Mouse (Mus musculus) hindbrain, embryonic 15.5 days (tissue): ENCODE measurements at regions not wholly inside any gene's neighbourhood (a gene's known extent, or its start where the extent isn't known, plus 50 kb on each side); places are given as distances from the start of the nearest gene placed in this dataset.
"Not testable (repeated sequence)": the region's sequence is repeated elsewhere in the genome, so short reads cannot be mapped to it uniquely, and the experiment has no call there.

ENCODE experiments used
- ATAC-seq: fragments of 200-750 bp; cut with Nextera tagmentation; 2 replicates; pipeline ENCODE4 v1.8.0; 2017; ENCODE audit warnings: low read depth, moderate number of reproducible peaks, moderate TSS enrichment; ENCODE audit not compliant: low FRiP score
- H3K27ac ChIP-seq: fragments of 300-500 bp; sonication (generic); replicated peaks from 2 replicates; pipeline ENCODE4 v1.5.1; 2015; ENCODE audit warnings: mild to moderate bottlenecking, inconsistent platforms
- H3K27me3 ChIP-seq: fragments of 300-500 bp; sonication (generic); 2 replicates; pipeline ENCODE4 v1.6.1; 2015; ENCODE audit warnings: control low read depth, inconsistent platforms
- H3K36me3 ChIP-seq: fragments of 300-500 bp; sonication (generic); 2 replicates; pipeline ENCODE4 v1.6.1; 2015; ENCODE audit warnings: control low read depth, inconsistent platforms
- H3K4me1 ChIP-seq: fragments of 300-500 bp; sonication (generic); replicated peaks from 2 replicates; pipeline ENCODE4 v1.6.1; 2015; ENCODE audit warnings: control low read depth, inconsistent platforms
- H3K4me2 ChIP-seq: fragments of 300-500 bp; sonication (generic); 2 replicates; pipeline ENCODE4 v1.6.1; 2015; ENCODE audit warnings: moderate library complexity, mild to moderate bottlenecking, inconsistent platforms
- H3K4me3 ChIP-seq: fragments of 300-500 bp; sonication (generic); 2 replicates; pipeline ENCODE4 v1.5.1; 2015; ENCODE audit warnings: mild to moderate bottlenecking, inconsistent platforms
- H3K9ac ChIP-seq: fragments of 300-500 bp; sonication (generic); 2 replicates; pipeline ENCODE4 v1.6.1; 2015; ENCODE audit warnings: inconsistent platforms
- H3K9me3 ChIP-seq: fragments of 300-500 bp; sonication (generic); 2 replicates; pipeline ENCODE4 v1.6.1; 2016; ENCODE audit warnings: control low read depth, inconsistent platforms
- WGBS: fragments of 180-500 bp; shearing (Covaris S2); methylation state at CpG from one replicate; pipeline ENCODE4 v1.1.7; 2015; 5-methylcytosine and 5-hydroxymethylcytosine counted together

DNA sequence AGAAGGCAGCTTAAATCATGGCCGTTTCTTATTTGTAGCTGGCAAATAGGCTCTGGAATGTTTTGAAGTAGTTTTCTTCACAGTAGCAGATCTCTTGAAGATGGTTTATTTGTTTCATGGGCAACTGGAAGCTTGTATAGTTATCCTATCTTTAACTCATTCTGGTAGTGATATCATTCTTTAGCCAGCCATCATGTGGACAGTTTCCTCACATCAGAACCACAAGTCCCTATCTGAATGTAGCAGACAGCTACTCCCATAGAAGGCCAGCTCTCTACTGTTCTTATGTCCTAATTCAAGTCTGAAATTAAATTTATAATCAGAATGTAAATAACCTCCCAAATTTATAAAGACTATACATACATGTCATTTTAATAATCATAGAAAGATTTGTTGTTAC is 253.8 kb upstream of the Sdr16c6 start:
- Histone ChIP-seq H3K4me1 (no peaks in the 10 kb centered on the region), H3K27me3 (no peaks in the 10 kb centered on the region), H3K27ac (no peak overlapping the region), H3K36me3 (no peaks in the 10 kb centered on the region), H3K9ac (no peak overlapping the region), H3K9me3 (0 out of 2 replicates have a peak, but pooled peaks cover 2% of the 10 kb centered on the region), H3K4me3 (no peak overlapping the region), H3K4me2 (no peak overlapping the region)
- 90% methylated on average over 1 of the region's 1 CpGs for WGBS
- ATAC-seq: no peak

DNA sequence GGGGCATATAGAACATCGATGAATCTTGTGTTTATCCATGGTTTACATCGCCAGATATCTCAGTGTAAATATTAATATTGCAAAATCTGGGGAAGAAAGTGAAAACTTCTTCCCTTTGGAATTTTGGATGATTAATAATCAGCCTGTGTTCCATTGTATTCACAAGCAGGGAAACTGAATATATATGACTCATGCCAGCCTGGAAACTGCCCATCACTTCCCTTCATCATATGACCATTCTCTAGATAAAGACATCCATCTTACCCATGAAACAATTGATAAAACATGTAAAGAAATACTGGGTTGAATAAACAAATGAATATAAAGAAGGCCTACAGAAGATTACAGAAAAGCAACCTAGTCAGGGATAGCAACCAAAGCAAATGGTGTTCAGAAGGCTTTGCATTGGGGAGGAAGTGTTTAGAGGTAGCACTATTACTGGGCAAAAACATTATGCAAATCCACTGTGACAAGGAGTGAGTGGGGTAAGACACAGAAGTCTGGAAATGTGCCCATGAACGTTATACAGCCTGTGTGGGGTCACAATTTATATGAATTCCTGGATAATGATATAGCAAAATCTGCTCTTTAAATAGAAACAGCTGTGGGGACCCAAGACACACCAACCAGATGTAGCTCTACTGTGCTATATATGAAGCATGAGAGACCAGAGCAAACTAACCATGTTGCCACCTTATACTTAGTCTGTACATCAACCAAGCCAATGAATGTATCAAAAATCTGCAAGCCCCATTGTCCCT is 238.5 kb upstream of the Sdr16c6 start:
- Histone ChIP-seq H3K9ac (no peak overlapping the region), H3K36me3 (no peaks in the 10 kb centered on the region), H3K27ac (no peak overlapping the region), H3K27me3 (no peaks in the 10 kb centered on the region), H3K4me1 (no peaks in the 10 kb centered on the region), H3K4me2 (no peak overlapping the region), H3K4me3 (no peak overlapping the region), H3K9me3 (no peaks in the 10 kb centered on the region)
- ATAC-seq: no peak
- WGBS: 82% methylated on average over 3 of the region's 3 CpGs

DNA sequence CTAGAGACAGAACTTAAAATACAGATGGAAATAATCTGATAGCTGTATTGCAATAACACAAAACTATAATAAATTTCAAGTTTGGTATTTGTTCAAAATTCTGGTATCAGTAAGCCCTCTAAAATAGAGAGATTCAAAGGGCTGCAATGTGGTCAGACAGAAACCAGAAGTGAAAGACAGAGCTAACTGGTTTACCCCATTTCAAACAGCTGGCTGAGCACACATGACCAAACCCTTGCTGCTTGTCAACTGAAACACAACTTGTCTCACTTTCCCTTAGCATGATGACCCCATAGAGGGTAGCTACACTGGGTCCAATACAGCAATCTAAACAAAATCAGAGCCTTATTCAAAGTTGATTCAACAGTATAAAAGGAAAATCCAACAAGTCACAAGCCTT is 234.2 kb upstream of the Sdr16c6 start:
- Histone ChIP-seq H3K36me3 (no peaks in the 10 kb centered on the region), H3K27ac (no peak overlapping the region), H3K27me3 (no peaks in the 10 kb centered on the region), H3K9ac (no peak overlapping the region), H3K9me3 (no peaks in the 10 kb centered on the region), H3K4me3 (no peak overlapping the region), H3K4me2 (no peak overlapping the region), H3K4me1 (no peaks in the 10 kb centered on the region)
- no peak for ATAC-seq

DNA sequence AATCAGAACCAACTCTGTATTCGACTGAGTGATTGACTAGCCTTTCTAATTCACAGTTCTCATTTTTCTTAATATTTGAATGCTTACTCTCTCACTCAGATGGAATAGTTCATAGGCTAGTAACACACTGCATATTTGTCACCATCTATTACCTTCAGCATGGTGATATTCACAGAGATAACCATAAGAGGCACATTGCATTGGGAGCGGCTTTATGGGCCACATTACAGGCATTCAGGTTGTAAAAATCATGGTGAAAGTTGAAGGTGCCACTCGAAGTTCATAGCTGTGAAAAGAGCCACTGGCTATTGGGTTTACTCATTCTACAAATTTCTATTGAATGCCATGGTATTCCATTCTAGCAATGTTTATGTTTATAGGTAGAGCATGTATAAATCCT is 229.6 kb upstream of the Sdr16c6 start:
- Histone ChIP-seq H3K4me3 (no peak overlapping the region), H3K36me3 (no peaks in the 10 kb centered on the region), H3K9ac (no peak overlapping the region), H3K27ac (no peak overlapping the region), H3K27me3 (no peaks in the 10 kb centered on the region), H3K4me1 (no peaks in the 10 kb centered on the region), H3K9me3 (no peaks in the 10 kb centered on the region), H3K4me2 (no peak overlapping the region)
- 81% methylated on average over 3 of the region's 3 CpGs for WGBS
- no peak for ATAC-seq

DNA sequence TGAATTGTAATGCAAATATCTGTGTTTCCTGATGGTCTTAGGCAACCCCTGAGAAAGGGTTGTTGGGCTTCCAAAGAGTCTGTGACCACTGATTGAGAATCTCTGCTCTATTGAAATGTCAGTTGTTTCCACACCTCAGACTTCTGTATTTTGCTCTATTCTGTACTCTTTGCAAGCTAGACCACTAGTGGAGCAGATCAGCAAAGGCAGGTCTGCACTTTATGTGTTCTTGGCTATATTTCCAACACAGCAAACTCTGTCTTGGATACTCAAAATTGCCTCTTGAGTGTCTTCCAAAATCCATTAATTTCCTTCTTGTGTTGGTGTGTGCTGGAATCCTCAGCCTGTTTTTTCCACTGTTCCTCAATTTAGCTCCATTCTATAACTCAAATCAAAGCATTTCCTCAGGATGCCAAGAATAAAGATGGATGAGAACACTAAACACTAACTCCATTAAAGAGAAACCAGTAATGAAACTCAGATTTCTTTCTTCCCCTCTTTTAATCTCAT is 228.5 kb upstream of the Sdr16c6 start:
- H3K9me3 ChIP-seq: no peaks in the 10 kb centered on the region
- no peak overlapping the region for H3K9ac ChIP-seq
- H3K4me1 ChIP-seq: no peaks in the 10 kb centered on the region
- H3K27me3 ChIP-seq: no peaks in the 10 kb centered on the region
- H3K36me3 ChIP-seq: no peaks in the 10 kb centered on the region
- H3K27ac ChIP-seq: no peak overlapping the region
- no peak overlapping the region for H3K4me2 ChIP-seq
- H3K4me3 ChIP-seq: no peak overlapping the region
- no peak for ATAC-seq

DNA sequence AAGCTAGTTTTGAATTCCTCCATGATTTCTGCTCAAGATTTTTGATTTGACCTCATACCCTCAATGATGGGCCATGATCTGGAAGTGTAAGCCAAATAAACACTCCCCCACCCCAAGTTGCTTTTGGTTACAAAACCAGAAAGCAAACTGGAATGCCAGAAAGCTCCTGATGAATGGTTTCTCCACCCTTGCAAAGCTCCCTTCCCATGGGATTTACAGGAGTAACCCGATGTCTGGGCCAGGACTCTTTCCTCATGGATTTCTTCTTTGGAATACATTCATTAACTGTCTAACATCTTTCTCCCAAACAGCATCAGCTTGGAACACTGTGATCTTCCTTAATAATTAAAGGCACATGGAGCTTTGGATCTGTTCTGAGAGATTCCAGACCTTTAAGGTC is 227.3 kb upstream of the Sdr16c6 start:
- Histone ChIP-seq H3K4me3 (no peak overlapping the region), H3K4me2 (no peak overlapping the region)
- WGBS: 84% methylated on average over 1 of the region's 1 CpGs

DNA sequence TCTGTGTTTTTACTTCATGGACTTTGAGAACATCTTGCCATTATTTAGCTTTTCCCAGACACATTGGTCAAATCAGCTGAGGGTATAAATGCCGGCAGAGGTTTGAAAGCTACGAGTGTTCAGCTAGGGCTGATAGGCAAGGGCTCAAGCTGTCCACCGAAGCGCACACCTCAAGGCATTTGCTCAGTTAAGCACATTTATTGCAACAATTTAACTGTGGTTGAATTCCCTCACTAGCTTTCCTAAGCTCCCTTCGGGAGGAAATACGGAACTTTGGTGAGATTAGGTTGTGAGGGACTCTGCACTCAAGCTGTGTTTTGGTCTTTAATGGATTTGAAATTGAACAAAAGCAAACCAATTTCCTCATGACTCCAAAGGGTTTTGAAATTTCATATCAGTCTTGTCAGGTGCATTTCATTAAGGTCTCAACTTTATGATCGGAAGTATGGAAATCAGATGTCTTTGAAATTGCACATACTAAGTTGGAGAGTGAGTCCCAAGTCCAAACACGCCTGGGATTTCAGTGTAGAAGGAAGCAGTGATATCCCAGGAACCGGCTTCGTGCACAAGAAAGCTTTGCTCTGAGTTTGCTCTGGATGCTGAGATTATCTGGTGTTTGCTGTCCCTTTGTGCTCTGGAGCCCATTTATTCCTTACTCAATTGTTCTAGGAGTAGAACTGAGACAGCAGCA is 223.0 kb upstream of the Sdr16c6 start:
- no peaks in the 10 kb centered on the region for H3K9me3 ChIP-seq
- H3K9ac ChIP-seq: no peak overlapping the region
- H3K4me3 ChIP-seq: no peak overlapping the region
- no peak overlapping the region for H3K4me2 ChIP-seq
- H3K27me3 ChIP-seq: no peaks in the 10 kb centered on the region
- 79% methylated on average over 10 of the region's 10 CpGs for WGBS
- no peak for ATAC-seq
- no peaks in the 10 kb centered on the region for H3K36me3 ChIP-seq
- H3K27ac ChIP-seq: no peak overlapping the region
- H3K4me1 ChIP-seq: no peaks in the 10 kb centered on the region

More for the DNA sequence above, 227.3 kb upstream of the Sdr16c6 start:
- Histone ChIP-seq H3K36me3 (no peaks in the 10 kb centered on the region), H3K9ac (no peak overlapping the region), H3K9me3 (no peaks in the 10 kb centered on the region), H3K4me1 (no peaks in the 10 kb centered on the region), H3K27ac (no peak overlapping the region), H3K27me3 (no peaks in the 10 kb centered on the region)
- ATAC-seq: no peak

DNA sequence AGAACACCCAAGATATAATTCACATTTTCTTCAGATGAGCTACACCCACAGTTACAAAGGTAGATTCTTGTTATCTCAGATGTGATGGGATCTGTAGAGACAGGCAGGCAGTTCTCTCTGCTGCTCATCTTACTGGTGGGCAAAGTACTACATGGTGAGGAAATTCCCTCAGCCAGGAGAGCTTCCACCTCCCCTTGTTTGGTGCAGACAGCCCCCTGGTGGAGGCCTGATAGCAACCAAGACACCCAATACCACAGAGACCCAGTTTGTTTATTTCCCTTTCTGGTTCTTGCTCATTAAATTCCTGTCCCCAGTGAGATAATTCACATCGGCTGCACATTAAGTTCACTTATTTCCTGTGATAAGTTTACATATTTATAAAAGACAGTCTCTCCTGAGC is 222.3 kb upstream of the Sdr16c6 start:
- 68% methylated on average over 1 of the region's 1 CpGs for WGBS
- no peaks in the 10 kb centered on the region for H3K36me3 ChIP-seq
- no peaks in the 10 kb centered on the region for H3K4me1 ChIP-seq
- no peak for ATAC-seq
- H3K4me3 ChIP-seq: no peak overlapping the region
- H3K27me3 ChIP-seq: no peaks in the 10 kb centered on the region
- no peaks in the 10 kb centered on the region for H3K9me3 ChIP-seq
- no peak overlapping the region for H3K27ac ChIP-seq
- no peak overlapping the region for H3K9ac ChIP-seq
- H3K4me2 ChIP-seq: no peak overlapping the region

DNA sequence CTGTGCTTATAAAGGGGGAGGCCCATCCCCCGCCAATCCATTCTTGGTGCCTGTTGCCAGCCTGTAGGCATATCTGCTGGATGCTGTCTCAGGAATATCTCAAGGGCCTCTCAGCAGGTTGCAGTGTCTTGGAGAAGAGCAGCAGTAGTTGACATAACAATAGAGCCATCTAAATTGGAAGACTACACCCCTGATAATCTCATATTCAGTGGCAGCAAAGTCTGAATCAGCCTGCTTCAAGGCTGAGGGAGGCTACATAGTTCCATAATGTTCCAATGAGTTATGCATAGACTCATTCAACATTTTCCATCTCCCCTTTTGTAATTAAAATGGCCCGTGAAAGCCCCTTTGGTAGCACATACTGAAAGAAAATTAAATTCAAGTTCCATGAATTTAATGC is 172.3 kb upstream of the Sdr16c6 start:
- H3K9ac ChIP-seq: no peak overlapping the region
- no peak for ATAC-seq
- no peaks in the 10 kb centered on the region for H3K36me3 ChIP-seq
- no peaks in the 10 kb centered on the region for H3K27me3 ChIP-seq
- no peak overlapping the region for H3K4me2 ChIP-seq
- 83% methylated on average over 2 of the region's 2 CpGs for WGBS
- H3K27ac ChIP-seq: no peak overlapping the region
- H3K4me1 ChIP-seq: no peaks in the 10 kb centered on the region
- H3K4me3 ChIP-seq: no peak overlapping the region
- no peaks in the 10 kb centered on the region for H3K9me3 ChIP-seq

DNA sequence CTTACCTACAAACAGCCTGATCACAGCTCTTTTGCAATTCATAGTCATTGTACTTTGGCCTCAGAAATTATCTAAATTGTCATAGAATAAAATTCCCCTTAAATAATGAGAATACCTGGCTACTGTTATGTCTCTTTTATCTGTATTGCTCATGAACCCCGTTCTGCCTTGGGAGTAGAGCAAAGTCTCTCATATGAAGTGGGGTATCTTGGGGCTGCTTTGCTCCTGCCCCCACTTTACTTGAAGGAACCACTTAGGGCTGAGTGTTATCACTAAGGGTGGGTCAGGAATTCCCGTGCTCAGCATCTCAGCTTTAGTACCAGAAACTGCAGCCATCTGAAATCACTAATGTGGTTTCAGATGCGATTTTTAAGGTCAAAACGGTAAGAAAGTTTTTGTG is 170.3 kb upstream of the Sdr16c6 start:
- no peaks in the 10 kb centered on the region for H3K27me3 ChIP-seq
- no peaks in the 10 kb centered on the region for H3K36me3 ChIP-seq
- ATAC-seq: no peak
- no peaks in the 10 kb centered on the region for H3K4me1 ChIP-seq
- no peak overlapping the region for H3K4me2 ChIP-seq
- H3K27ac ChIP-seq: no peak overlapping the region
- WGBS: 78% methylated on average over 4 of the region's 4 CpGs
- H3K9me3 ChIP-seq: no peaks in the 10 kb centered on the region
- H3K4me3 ChIP-seq: no peak overlapping the region
- no peak overlapping the region for H3K9ac ChIP-seq

DNA sequence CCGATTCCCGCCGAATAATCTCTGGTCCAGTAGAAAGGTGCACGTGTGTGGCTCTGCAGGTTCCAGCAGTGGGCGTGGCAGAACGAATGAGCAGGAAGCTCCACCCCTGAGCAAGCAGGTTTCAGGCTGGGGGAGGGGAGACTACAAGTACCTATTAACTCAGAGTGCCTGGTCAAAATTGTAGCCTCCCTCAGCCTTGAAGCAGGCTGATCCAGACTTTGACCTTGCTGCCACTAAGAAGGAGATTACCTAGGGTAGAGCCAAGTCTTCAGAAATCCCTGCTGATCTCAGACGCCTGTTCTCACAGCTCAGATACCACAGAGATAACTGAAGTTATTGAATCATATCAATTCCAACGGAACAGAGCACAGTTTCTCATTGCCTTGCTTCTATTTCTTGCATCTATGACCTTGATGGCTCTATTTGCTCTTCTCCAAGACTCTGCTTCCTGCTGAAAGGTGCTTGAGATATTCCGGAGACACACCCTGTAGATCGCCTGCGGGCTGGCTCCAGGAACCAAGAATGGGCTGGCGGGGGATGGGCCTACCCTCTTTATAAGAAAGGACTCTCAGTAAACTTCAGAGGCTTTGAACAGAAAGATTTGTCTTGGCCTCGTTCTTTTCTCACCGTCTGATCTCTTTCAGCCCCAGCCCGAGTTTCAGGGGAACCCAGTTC is 165.1 kb upstream of the Sdr16c6 start:
- not testable (repeated sequence) for H3K9me3 ChIP-seq, H3K9ac ChIP-seq, H3K4me2 ChIP-seq, ATAC-seq, H3K4me1 ChIP-seq, H3K36me3 ChIP-seq, H3K27me3 ChIP-seq, H3K27ac ChIP-seq, H3K4me3 ChIP-seq
- WGBS: 88% methylated on average over 15 of the region's 15 CpGs

DNA sequence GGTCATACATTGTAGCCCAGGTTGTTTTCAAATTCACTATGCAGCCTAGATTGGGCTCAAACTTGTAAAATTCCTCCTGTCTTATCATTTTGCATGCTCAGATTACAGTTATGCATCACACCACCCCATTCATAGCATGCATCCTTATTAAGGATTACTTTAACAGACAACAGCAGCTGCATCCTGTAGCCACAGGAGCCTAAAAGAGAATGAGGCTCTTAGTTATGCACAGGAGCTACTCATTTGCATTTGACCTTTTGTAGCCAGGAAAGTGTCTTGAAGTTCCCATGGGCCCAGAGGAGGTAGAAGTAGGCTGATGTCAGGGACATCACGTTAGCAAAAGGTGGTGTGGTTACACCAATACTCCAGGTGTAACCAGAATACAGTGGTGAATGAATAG is 148.9 kb upstream of the Sdr16c6 start:
- Histone ChIP-seq H3K9me3 (no peaks in the 10 kb centered on the region), H3K9ac (no peak overlapping the region), H3K4me3 (no peak overlapping the region), H3K4me2 (no peak overlapping the region), H3K27ac (no peak overlapping the region), H3K36me3 (no peaks in the 10 kb centered on the region), H3K4me1 (no peaks in the 10 kb centered on the region), H3K27me3 (no peaks in the 10 kb centered on the region)
- 15% methylated on average over 1 of the region's 1 CpGs for WGBS
- no peak for ATAC-seq
